Mouse (Mus musculus) spleen, postnatal 36 days (tissue): Measurements from ENCODE around the gene Zfp334.

Experiments used
- DNase-seq, 2 experiments: peaks; one replicate each; pipeline ENCODE4 v3.0.0; 2022; ENCODE audit warnings: low spot score in 2 of 2, mixed read lengths in 1 of 2

The Zfp334 gene

GRCm38 (mm10) chr2:165387844-165388495 is at the start of gene Zfp334:
Gene Zfp334, minus strand, starts transcription at chr2:165388259.
- peak; percentile 29 to 38 for DNase-seq

GRCm38 (mm10) chr2:165428694-165429093 is 40.6 kb upstream of the Zfp334 start:
- no peak for DNase-seq

- DNase-seq: no peak
These were observed 32.1 kb upstream of the Zfp334 start for GRCm38 (mm10) chr2:165420195-165420594.

- DNase-seq: no peak
These were observed 31.6 kb upstream of the Zfp334 start for GRCm38 (mm10) chr2:165419670-165420111.

- DNase-seq: no peak
These were observed 30.5 kb upstream of the Zfp334 start for GRCm38 (mm10) chr2:165418577-165418976.

GRCm38 (mm10) chr2:165417291-165417690 is 29.2 kb upstream of the Zfp334 start:
- no peak for DNase-seq

- DNase-seq: no peak
These were observed 27.7 kb upstream of the Zfp334 start for GRCm38 (mm10) chr2:165415795-165416194.

GRCm38 (mm10) chr2:165415141-165415721 is 27.2 kb upstream of the Zfp334 start:
- no peak for DNase-seq

GRCm38 (mm10) chr2:165414321-165414720 is 26.3 kb upstream of the Zfp334 start:
- no peak for DNase-seq

GRCm38 (mm10) chr2:165413884-165414283 is 25.8 kb upstream of the Zfp334 start:
- DNase-seq: no peak

- DNase-seq: peak; percentile 38
These were observed 19.7 kb upstream of the Zfp334 start for GRCm38 (mm10) chr2:165407700-165408301.

GRCm38 (mm10) chr2:165405351-165405750 is 17.3 kb upstream of the Zfp334 start:
- DNase-seq: no peak

- DNase-seq: peak in 1 of 2 experiments; percentile 20
These were observed 16.9 kb upstream of the Zfp334 start for GRCm38 (mm10) chr2:165404951-165405350.

GRCm38 (mm10) chr2:165398164-165398785 is 10.2 kb upstream of the Zfp334 start:
- no peak for DNase-seq

GRCm38 (mm10) chr2:165397502-165398163 is 9.6 kb upstream of the Zfp334 start:
- no peak for DNase-seq

GRCm38 (mm10) chr2:165396831-165397501 is 8.9 kb upstream of the Zfp334 start:
- no peak for DNase-seq

GRCm38 (mm10) chr2:165392156-165392555 is 4.1 kb upstream of the Zfp334 start:
- DNase-seq: no peak

- peak in 1 of 2 experiments; percentile 17 for DNase-seq
These were observed 3.5 kb upstream of the Zfp334 start for GRCm38 (mm10) chr2:165391561-165391960.

- no peak for DNase-seq
These were observed 1.4 kb upstream of the Zfp334 start for GRCm38 (mm10) chr2:165389299-165389952.

- DNase-seq: no peak
These were observed 689 bp downstream of the Zfp334 start for GRCm38 (mm10) chr2:165387370-165387769.

GRCm38 (mm10) chr2:165380050-165380449 is 8.0 kb downstream of the Zfp334 start:
- DNase-seq: no peak
